Mouse (Mus musculus) E14TG2a.4 (cell line): ENCODE data around the gene Wdr95.

Experiments used
- CTCF ChIP-seq: conservative IDR thresholded peaks from 2 replicates; pipeline ENCODE4 v1.5.1; 2014; ENCODE audit warnings: low read length
- POU5F1 ChIP-seq: IDR thresholded peaks from 2 replicates; pipeline ENCODE4 v1.6.1; 2014; ENCODE audit warnings: low read length, borderline replicate concordance

- TF ChIP-seq CTCF (no peak), POU5F1 (no peak)
Measured at GRCm38 (mm10) chr5:149566026-149566425, 37.5 kb downstream of the Wdr95 start.
